Mouse (Mus musculus) E14TG2a.4 (cell line): ENCODE results near the gene Sbno1.

Experiments
- CTCF ChIP-seq: conservative IDR thresholded peaks from 2 replicates; pipeline ENCODE4 v1.5.1; 2014; ENCODE audit warnings: low read length
- NANOG ChIP-seq: IDR thresholded peaks from 2 replicates; pipeline ENCODE4 v1.6.1; 2014; ENCODE audit warnings: borderline replicate concordance, low read length, mixed read lengths
- POU5F1 ChIP-seq: IDR thresholded peaks from 2 replicates; pipeline ENCODE4 v1.6.1; 2014; ENCODE audit warnings: low read length, borderline replicate concordance

- no peak for TF ChIP-seq CTCF
- TF ChIP-seq POU5F1: no peak
- TF ChIP-seq NANOG: no peak
Measured at GRCm38 (mm10) chr5:124393726-124394125, 32.1 kb downstream of the Sbno1 start.
